Mouse (Mus musculus) cerebellum, postnatal 10 days (tissue): ENCODE data around the gene Ttbk1.
"Not testable (repeated sequence)": the region's sequence is repeated elsewhere in the genome, so short reads cannot be mapped to it uniquely, and the experiment has no call there.

Experiments used
- DNase-seq, 2 experiments: peaks; one replicate each; pipeline ENCODE4 v3.0.0; 2021; ENCODE audit warnings: mixed read lengths in 2 of 2

Gene Ttbk1

DNA sequence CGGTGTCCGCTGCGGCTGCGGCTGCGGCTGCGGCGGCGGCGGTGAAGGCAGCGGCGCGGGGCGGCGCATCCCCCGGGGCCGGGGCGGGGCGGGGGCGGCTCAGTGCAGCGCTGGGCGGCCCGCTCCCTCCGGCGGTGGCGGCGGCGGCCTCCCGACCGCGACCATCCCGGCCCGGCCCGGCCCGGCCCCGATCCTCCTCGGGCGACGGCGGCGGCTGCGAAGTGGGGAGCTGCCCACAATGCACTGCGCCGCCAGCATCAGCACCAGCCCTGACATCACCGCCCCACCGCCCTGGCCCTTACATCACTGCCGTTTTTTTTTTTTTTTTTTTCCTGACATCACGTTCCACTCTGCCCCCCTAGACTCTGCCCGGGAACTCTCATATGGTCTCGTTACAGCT is at the start of gene Ttbk1:
TSS of gene Ttbk1 (minus strand) at position 245 of the 400 bp plus-strand sequence.
- DNase-seq: peak; percentile 82 to 87

DNA sequence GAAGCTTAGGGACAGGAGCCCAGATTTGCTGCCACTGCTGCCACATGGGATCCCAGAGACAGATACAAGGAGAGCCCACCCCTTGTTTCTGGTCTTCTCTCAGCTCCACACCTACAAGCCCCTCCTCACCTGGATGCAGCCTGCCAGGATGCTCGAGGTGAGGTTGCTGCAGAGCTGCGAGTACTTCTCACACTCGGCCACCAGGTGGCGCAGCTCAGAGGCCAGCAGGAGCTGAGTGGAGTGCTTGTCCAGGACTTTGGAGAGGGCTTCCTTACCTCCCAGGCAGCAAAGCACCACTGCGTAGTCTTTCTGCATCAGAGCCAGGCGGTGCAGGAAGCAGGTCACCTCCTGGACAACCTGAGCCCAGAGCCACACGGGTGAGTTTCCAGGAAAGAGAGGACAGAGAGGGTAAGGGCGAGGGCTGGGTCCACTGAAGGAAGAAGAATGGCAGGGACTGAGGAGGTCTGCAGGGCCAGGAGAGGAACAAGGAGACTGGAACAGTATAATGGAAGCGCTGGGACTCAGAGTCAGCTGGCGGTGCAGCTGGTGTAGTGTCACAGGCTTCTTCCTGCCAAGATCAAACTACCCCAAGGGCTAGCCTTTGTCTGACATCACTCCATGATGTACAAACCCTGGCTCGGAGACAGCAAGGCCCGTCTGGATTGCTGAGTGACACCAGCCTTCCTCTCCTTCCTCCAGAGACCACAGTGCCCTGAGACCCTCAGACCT is 38.3 kb upstream of the Ttbk1 start:
- peak; percentile 90 to 92 for DNase-seq

DNA sequence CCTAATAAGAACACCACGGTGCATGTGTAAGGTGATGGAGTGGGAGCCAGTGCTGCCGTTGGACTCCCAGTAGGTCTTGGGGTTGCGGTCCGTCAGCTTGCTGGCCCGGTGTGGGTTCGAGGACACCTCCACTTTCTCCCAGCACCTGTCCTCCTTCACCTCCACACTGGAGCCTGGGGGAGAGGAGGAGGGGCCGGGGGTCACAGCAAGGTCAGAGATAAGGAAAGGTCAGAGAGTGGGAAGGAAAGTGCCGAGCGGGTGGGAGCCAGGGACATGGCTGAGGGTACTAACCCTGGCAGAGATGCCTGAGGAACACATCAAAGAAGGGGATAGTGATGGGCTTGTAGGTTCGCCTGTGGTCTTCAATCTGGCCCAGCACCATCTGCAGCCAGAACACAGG is 37.6 kb upstream of the Ttbk1 start:
- DNase-seq: no peak

DNA sequence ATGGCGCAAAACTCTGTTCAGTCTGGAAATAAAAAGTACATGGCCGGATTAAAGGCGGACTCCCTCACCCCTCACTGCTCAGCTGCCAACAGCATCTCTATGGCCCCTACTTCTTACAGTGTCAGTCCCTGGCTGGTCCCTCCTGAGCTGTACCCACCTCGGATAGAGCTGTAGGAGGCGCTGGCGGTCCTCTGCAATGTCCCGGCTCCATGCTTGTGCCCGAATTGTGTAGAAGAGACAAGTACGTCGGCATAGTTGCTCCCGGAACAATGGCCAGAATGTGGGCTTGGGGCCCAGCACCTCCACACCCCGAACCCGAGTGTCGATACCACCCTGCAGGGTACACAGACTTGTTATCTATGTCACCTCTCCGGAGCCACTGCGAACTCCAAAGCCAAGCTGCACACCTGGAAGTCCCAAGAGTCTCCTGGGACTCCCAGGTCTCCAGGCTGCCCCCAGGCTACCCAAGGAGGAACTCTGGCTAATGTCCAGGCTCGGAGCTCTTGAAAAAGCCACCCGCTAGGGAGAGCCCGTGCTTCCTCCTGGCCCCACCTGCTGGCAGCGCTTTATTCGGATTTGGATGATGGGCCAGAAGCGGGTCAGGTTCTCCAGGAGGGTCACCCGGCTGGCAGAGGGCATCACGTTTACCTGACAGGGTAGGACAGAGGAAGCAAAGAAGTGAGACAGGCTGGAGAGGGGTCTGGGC is 34.6 kb upstream of the Ttbk1 start:
- DNase-seq: peak; percentile 33 to 43

DNA sequence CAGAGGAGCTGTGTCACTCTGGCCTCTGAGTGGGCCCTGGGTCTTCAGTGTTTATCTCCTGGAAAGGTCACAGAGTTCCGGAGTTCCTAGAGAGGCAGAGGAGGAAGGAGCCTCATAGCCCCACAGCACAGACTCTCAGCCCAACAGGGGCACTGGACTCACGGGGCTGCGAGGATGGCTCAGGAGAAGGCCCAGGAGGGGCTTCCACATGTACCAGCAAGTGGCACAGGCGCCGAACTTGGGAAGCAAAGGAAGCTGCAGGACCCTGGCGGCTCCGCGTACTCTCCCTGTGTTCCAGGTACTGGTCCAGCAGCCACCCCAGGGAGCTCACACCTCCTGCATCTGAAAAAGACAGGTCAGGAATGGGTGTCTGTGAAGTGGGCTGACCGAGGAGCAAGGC is 33.7 kb upstream of the Ttbk1 start:
- no peak for DNase-seq

DNA sequence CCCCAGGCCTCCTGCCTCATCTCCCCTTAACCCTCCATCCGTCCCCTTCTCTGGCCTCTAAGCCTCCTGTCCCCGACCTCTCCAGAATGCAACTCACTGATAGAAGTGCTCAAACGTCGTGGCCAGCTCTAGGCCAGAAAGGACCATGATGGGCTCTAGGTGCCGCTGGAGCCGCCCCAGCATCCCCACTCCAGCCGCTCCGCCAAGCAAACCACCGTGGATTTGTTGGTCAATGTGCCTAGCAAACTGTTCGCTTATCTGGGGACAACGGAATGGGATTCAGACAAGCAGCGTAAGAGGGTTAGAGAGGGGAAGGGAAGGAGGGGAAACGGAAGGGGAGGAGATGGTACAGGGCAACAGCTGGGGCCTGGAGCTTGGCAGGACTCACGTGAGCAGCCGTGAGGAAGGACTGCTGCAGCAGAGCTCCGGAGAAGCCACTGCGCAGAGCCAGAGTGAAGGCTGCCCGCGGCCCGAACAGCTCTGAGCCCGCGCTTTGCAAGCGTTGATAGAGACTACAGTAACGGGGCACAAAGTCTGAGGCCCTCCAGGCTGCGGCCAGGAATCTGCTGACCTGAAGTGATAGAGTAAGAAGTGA is 33.0 kb upstream of the Ttbk1 start:
- DNase-seq: peak in 1 of 2 experiments; percentile 39

DNA sequence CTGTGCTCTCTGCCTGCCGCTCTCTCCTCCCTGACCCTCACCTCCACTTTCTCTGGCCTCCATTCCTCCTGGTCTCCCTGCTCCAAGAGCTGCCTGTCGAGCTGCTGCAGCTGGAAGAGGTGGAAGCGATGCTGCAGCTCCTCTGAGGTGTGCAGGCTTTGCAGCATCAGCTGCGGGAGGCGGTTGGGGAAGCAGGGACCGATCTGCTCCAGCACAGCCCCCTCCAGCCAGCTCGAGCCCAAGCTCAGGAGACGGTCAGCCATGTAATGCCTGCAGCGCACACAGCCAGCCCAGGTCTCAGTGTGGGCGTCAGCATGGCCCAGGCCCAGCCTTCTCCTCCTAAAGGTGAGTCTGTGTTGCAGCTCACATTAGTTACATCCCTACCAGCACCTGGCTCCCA is 32.5 kb upstream of the Ttbk1 start:
- no peak for DNase-seq

DNA sequence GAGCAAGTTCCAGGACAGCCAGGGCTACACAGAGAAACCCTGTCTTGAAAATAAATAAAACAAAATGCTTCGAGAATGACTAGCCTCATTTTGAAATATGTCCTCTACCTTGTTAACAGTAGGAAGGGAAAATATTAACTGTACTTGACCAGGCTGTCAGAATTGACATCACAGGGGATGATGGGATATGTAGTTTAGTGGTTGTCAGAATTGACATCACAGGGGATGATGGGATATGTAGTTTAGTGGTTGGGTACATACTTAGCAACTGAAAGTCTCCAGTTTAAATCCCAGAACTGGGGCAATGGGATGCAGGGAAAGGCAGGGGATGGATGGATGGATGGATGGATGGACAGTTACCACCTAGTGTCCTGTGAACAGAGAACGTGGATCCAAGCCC is 25.9 kb upstream of the Ttbk1 start:
- no peak for DNase-seq

DNA sequence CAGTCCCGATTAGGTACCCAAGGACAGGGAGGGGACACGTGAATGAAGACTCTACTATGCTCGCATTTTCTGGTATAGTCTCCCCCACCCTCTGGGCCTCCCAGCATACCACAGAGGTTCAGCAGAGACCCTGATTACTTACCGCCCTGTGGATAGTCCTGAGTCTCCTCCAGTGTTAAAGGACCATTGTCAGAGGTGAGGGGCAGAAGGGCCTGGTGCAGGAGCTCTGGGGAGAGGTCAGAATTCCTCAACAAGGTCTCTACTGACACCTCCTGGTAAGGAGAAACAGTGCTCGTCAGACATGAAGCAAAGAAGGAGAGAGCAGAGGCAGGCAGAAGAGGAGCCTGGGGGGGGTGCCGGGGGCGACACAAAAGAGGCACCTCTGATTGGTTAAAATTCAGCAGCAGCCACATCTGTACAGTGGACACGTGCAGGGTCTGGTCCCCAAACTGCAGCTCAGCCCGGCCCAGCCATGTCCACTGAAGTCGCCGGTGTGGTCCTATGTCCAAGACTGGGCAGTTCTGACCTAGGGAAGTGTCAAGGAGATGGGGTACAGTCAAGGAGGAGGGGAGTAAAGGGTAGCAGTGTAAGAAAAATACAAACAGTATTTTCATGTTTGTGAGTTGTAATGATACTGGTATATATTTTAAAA is 23.7 kb upstream of the Ttbk1 start:
- peak; percentile 57 to 67 for DNase-seq

DNA sequence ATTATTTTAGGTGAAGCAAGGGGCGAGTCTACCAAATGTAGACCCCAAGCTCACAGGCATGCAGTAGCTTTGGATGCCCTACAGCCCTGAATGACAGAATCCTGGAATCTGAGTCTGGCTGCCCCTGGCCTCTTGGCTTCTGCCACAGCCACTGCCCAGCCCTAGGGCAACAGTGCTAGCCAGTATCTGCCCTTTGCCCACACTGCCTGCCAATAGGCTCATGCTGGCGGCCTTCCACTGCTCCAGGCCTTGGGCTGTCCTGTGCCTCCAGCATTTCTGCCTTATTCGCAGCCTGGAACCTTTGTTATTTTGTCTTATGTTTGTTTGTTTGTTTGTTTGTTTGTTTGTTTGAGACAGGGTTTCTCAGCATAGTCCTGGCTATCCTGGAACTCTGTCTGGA is 18.1 kb upstream of the Ttbk1 start:
- DNase-seq: peak in 1 of 2 experiments; percentile 50

DNA sequence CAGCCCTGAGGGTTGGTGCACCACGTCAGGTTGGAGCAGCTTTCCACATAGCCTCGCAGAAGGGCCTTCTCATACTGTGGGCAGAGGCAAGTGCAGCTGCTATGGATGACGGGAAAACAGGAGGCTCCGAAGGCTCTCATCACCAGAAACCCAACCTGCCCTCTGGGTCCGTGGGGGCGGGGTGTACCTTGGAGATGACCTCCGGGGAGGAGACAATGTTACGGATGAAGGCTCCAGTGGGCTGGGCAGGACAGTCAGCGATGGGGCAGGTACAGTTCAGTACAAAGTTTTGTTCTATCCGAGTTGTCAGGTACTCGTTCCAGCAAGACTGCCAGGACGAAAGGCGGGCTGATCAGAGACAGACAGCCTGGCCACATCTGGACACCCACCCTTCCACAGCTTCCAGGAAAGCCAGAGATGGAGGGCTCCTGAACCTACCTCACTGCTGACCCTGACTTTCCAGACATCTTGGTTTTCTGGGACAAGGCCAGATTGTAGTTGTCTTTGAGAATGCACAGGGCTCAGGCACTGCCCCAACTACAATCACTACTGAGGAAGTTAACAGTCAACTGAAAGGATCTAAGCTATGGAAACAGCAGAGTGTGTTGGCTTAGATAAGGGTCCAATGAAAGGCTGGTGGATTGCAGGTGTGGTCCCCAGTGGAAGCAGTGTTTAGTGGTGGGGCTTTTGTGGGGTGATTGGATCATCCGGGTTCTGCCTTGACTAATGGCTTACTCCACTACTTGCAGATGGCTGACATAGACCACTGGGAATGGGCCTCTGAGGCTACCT is 16.6 kb upstream of the Ttbk1 start:
- no peak for DNase-seq

DNA sequence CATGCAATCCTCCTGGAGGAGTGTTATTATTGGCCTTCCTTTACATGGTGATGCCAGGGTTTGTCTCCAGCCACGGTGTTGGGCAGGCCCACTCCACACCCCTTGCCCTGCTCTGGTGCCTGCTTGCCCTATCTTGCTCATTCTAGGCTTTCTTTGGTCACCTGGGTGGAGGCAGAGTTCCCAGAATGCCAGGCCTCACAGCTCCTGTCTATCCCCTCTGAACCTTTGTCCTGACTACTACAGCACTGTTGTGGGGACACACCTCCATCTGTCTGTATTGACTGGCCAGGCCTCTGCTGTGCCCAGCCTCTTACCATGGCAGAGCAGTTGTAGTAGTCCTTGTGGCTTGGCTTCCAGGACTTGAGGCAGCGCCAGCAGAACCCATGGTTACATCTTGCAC is 15.3 kb upstream of the Ttbk1 start:
- DNase-seq: peak in 1 of 2 experiments; percentile 48

DNA sequence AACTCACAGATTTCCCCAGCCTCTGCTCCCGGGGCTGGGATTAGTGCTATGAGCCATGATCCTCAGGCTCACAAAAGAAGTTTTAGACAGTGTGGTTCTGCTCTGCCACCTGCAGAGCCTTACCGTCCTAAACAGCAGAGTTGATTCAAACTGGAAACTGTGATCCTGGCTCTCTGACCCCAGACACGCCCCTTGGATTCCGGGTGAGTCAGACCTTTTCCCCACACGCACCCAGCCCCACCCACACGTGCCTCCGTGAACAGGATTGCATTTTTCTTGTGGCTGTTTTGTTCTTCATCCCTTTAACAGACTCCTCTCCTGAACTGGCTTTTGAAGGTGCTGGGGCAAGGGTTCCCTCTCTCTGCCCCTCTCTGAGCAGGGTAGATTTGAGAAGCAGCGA is 10.5 kb upstream of the Ttbk1 start:
- DNase-seq: no peak

DNA sequence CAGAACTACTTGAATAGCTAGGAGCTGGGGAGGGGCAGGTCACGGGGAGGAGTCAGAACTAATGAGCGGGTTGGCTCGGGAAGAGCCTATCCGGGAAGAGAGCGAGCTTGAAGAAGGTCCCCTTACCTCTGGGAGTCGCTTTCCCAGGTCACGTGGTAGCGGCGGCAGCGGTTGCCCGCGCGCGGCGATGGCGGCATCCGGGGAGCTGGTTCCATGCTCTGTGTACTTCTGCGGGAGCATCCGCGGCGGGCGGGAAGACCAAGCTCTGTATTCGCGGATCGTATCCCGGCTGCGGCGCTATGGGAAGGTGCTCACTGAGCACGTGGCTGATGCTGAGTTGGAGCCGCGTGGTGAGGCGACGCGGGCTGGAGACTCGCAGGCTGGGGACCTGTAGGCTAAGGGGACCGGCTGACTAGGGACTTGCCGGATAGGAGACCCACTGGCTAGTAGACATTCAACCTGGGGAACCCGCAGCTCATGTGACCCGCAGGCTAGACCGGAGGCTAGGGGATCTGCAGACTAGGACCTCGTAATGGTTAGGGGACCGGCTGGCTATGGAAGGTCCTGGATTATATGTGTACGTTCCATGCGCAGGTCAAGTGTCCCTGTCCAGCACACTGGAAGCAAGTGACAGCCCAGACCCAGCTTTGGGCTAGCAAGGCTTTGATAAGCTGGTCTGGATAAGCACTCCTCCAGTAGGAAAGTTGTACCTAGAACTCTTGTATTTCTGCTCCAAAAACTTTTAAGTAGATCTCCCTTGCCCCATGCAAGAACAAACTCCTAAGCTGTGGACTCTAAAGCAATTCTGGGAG is 9.4 kb upstream of the Ttbk1 start, which contains the start of gene Dnph1:
TSS of gene Dnph1 (plus strand) at position 89 of the 812 bp plus-strand sequence.
- DNase-seq: peak; percentile 90 to 93

DNA sequence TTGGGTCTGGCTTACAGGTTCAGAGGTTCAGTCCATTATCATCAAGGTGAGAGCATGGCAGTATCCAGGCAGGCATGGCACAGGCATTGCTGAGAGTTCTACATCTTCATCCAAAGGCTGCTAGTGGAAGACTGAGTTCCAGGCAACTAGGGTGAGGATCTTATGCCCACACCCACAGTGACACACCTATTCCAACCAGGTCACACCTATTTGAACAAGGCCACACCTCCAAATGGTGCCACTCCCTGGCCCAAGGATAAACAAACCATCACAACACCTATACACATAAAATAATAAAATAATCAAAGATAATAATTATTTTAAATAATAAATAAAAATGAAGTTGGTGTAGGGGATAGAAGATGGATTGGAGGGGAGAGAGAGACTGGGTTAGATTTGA is 8.6 kb upstream of the Ttbk1 start:
- not testable (repeated sequence) for DNase-seq

DNA sequence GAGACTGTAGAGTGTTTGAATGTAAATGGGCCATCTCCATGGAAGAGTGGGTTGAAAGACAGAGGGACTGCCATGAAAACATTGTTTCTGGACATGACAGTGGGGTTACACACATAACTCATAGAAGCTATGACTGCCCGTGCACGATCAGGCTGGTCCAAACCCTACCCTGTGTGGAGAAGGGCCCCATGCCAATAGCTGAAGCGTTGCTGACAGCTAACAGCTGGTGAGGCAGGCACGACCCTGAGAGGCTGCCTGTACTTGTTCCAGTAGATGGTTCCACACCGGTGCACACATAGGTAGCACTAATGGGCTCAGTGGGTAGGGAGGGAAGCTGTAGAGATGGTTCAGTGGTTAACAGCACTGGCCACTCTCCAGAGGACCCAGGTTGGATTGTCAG is 8.0 kb upstream of the Ttbk1 start:
- peak; percentile 51 to 64 for DNase-seq

DNA sequence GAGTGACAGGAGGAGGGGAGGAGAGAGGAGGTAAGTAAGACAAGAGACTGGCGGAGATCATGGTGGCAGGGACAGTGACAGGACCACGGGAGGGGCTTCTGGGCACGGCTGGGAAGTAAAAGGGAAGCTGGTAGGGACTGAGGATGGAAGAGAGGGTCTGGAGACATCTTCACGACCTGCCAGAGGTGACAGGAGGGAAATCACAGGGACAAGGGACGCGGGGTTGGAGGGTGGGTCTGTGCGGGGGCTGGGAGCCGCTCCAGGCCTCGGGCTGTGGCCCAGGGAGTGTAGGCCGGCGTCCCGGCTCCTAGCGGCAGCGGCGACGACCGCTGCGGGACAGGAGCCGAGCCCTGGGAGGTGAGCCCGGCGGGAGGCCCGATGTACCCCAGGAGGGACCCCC is 480 bp downstream of the Ttbk1 start:
- peak; percentile 50 to 62 for DNase-seq

DNA sequence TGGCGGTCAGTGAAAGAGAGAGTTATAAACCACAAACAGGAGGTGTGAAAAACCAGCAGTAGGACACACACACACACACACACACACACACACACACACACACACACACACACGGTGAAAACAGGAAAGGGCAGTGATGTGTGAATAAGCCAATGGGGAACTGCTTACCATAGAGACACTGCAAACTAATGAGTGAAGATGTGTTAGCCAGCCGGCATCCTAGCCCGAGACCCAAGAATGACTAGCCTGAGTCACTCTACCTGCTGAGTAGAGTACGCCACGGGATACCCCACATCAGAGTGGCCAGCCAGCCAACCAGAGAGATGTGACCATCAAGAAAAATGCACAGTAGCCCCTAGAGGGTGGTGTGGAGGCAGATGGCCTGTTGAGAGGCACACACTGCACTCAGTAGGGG is 3.0 kb downstream of the Ttbk1 start:
- DNase-seq: peak; percentile 52 to 61

DNA sequence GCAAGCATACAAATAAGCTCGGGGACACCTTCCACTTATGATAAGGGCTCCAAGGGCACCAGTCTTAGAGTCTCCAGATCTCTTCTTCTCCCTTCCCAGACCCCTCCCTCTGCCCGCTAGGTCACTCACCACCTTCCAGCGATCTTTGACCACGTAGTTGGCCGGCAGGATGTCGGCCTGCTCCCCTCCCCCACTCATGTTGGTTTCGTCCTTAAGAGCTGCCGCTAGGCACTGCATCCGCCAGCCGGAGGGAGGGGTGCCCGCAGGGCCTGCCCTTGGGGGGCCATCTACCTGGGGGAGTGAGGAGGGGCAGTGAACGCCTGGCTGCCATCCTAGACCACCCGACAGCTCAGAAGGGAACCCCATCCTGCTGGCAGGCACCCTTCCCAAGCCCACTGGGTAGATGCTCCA is 3.4 kb downstream of the Ttbk1 start:
- peak; percentile 67 to 69 for DNase-seq

DNA sequence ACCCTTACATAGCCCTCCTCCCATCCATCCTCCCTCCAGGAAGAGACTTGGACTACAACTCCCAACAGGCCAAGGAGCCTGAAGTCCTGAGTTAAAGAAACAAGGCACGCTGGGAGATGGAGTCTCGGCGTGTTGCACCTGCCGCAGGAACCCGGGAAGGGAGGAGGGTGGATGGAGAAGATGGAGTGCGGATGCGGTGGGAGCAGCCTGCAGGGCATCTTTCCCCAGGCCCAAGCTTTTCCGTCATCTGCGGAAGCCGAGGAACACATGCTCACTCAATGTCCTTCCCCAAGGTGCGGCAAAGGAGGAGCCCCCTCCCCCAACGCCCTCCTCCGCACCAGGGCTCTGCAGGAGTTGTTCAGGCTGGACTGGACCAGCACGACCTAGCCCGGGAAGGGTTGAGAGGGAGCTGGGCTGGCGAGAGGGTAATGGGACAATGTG is 3.9 kb downstream of the Ttbk1 start:
- peak; percentile 74 to 78 for DNase-seq

DNA sequence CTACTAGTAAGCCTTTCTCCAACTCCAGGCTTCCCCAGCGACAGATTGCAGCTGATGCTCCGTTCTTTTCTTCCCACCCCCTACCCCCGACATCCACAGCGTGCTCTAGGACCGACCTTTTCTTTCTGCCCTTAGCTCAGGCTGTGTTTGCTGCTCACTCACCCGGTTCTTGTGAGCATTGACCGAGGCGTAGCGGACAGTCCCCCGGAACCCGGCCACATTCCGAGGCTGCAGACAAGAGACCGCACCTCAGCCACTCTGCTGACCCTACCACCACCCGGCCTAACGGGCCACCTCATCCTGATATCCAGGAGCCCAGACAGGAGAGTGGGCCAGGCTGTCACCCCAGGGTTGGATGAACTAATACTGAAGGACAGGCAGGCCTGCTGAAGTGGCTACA is 10.2 kb downstream of the Ttbk1 start:
- DNase-seq: no peak

DNA sequence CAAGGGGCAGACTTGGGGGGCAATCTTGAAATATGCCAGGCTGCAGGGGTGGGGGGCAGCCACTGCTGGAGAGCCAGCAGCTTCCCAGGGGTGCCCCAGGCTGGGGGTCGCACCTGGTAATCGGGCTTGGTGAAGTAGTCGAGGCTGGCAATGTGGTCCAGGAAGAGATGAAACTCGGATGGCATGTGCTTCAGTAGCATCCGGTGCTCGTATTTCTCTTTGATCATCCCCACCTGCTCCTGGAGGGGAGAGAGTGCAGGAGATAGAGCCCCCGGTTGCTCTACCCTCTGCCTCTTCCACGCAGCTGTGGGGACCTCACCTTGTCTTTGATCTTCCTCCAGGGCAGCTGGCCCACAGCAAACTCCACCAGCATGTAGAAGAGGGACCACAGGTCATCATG is 10.9 kb downstream of the Ttbk1 start:
- DNase-seq: no peak
